In the genomic region with DNA sequence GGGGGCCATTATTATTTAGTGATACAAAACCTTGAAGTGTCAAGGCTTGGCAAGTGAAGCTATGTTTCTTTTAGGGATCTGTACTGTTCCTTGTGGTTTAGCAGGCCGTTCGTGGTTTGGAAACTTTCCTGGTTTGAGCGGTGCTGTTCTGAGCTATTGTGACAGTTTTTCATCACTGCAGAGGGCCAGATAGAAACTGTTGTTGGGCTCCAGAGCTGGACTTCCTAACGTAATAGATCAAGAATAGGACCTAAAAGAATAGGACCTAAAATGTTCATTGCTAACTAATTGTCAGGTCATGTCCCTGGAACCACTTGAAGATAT, we compare ENCODE assay signal across 8 mouse cellular contexts. TPM values are rescaled to one million over a fixed set of nuclear protein-coding genes. Genes with fewer than 3 reads are reported as not detected.
A peak's percentile ranks its signal among the peaks of the same experiment; 100 is the strongest.
DNase-seq lines count a peak whose midpoint lies in the region; ATAC-seq and TF ChIP-seq lines count a peak whose summit lies in the region.

No protein-coding gene starts in this region.

- peak overlapping the region; percentile 76 for H3K4me3 ChIP-seq in kidney, embryonic 15.5 days (replicated peaks)
- H3K4me3 ChIP-seq in cortical plate, adult 2 months (ENCODE audit: insufficient read depth, low read length) = peak overlapping the region; percentile 67
- peak overlapping the region; percentile 65 for H3K4me3 ChIP-seq in intestine, embryonic 15.5 days (replicated peaks)
- peak overlapping the region; percentile 70 for H3K4me3 ChIP-seq in midbrain, postnatal 0 days (ENCODE audit: low read depth, low read length)

- H3K4me2 ChIP-seq in kidney, embryonic 15.5 days = peak overlapping the region; percentile 73
- H3K4me2 ChIP-seq in intestine, embryonic 15.5 days (replicated peaks) = peak overlapping the region; percentile 57
- H3K4me2 ChIP-seq in midbrain, postnatal 0 days (ENCODE audit: low read depth, low read length, poor library complexity, severe bottlenecking) = peak overlapping the region; percentile 86

- peaks cover 13% of the 10 kb centered on the region for H3K4me1 ChIP-seq in kidney, embryonic 15.5 days
- no peaks in the 10 kb centered on the region; the same call in 1 of the 2 replicates for H3K4me1 ChIP-seq in cortical plate, adult 2 months (ENCODE audit: control insufficient read depth, insufficient read depth, low read length)
- 0 out of 2 replicates have a peak, but pooled peaks cover 3% of the 10 kb centered on the region for H3K4me1 ChIP-seq in intestine, embryonic 15.5 days (replicated peaks)
- no peaks in the 10 kb centered on the region for H3K4me1 ChIP-seq in midbrain, postnatal 0 days (ENCODE audit: insufficient read depth, low read length)

- H3K9me3 ChIP-seq in kidney, embryonic 15.5 days (replicated peaks) = no peaks in the 10 kb centered on the region
- no peaks in the 10 kb centered on the region for H3K9me3 ChIP-seq in intestine, embryonic 15.5 days
- no peaks in the 10 kb centered on the region for H3K9me3 ChIP-seq in midbrain, postnatal 0 days (ENCODE audit: low read length)

- H3K9ac ChIP-seq in kidney, embryonic 15.5 days = peak overlapping the region; percentile 53
- H3K9ac ChIP-seq in intestine, embryonic 15.5 days = peak overlapping the region; percentile 47
- peak overlapping the region; percentile 48 for H3K9ac ChIP-seq in midbrain, postnatal 0 days (replicated peaks; ENCODE audit: low read length, poor library complexity, severe bottlenecking)

- no peak for TF ChIP-seq CTCF in cortical plate, adult 2 months (IDR thresholded peaks at IDR 0.05; ENCODE audit: extremely low read depth, insufficient read depth, low read length)
- no peak for TF ChIP-seq CTCF in midbrain, postnatal 0 days (IDR thresholded peaks at IDR 0.05)

- no peak for DNase-seq in kidney, postnatal 10 days
- DNase-seq in midbrain, postnatal 0 days (ENCODE audit: low spot score) = no peak
- DNase-seq in spleen, postnatal 4 days (ENCODE audit: low spot score in 2 of 2) = no peak
- DNase-seq in adrenal gland, adult (ENCODE audit: inconsistent age in 2 of 2, low spot score in 1 of 2) = no peak
- DNase-seq in c-Kit-positive CD71-positive TER-119-positive erythroid progenitor cells, embryonic 14.5 days (ENCODE audit: low spot score) = no peak

- ATAC-seq in kidney, embryonic 15.5 days (replicated peaks; ENCODE audit: low FRiP score) = no peak
- 0 out of 2 replicates have a peak, but pooled peaks have one; percentile 1 for ATAC-seq in intestine, embryonic 15.5 days
- no peak; the same call in 1 of the 2 replicates for ATAC-seq in midbrain, postnatal 0 days (ENCODE audit: low FRiP score)

- TF ChIP-seq POLR2A in cortical plate, adult 2 months (IDR thresholded peaks at IDR 0.05; ENCODE audit: extremely low read depth, insufficient read depth, low read length) = no peak

- H3K27ac ChIP-seq in kidney, embryonic 15.5 days = peak overlapping the region; percentile 65; the same call in 1 of the 2 replicates
- no peak overlapping the region for H3K27ac ChIP-seq in cortical plate, adult 2 months (ENCODE audit: insufficient read depth, low read length)
- peak overlapping the region; percentile 18; the same call in 1 of the 2 replicates for H3K27ac ChIP-seq in intestine, embryonic 15.5 days
- H3K27ac ChIP-seq in midbrain, postnatal 0 days (ENCODE audit: low read depth, low read length) = no peak overlapping the region

- under 1% methylated on average over 4 of the region's 4 CpGs for WGBS in kidney, embryonic 15.5 days
- WGBS in intestine, embryonic 15.5 days = 0% methylated on average over 4 of the region's 4 CpGs
- 1% methylated on average over 4 of the region's 4 CpGs for WGBS in midbrain, postnatal 0 days

- H3K36me3 ChIP-seq in kidney, embryonic 15.5 days = peaks cover 22% of the 10 kb centered on the region
- no peaks in the 10 kb centered on the region for H3K36me3 ChIP-seq in intestine, embryonic 15.5 days
- H3K36me3 ChIP-seq in midbrain, postnatal 0 days (ENCODE audit: insufficient read depth, low read length) = no peaks in the 10 kb centered on the region

- H3K27me3 ChIP-seq in kidney, embryonic 15.5 days = no peaks in the 10 kb centered on the region
- H3K27me3 ChIP-seq in intestine, embryonic 15.5 days (replicated peaks) = no peaks in the 10 kb centered on the region
- H3K27me3 ChIP-seq in midbrain, postnatal 0 days (ENCODE audit: insufficient read depth, low read length) = no peaks in the 10 kb centered on the region

RNA-seq across cellular contexts. Expression of gene Zgrf1, which starts 0.4 kb away (rescaled TPM):
- polyA plus RNA-seq in kidney, embryonic 15.5 days (2015; fragmentation: Nextera tagmentation; extraction: Ambion mirVana) = 9.2 and 10.8 TPM in 2 replicates
- polyA plus RNA-seq in cortical plate, adult 2 months (2012; rRNA removed) = 6.3 and 6.8 TPM in 2 replicates
- polyA plus RNA-seq in intestine, embryonic 15.5 days (2015; fragmentation: Nextera tagmentation; extraction: Ambion mirVana) = 5.2 and 5.4 TPM in 2 replicates
- 2.0 and 3.3 TPM in 2 replicates for total RNA-seq in midbrain, postnatal 0 days (2014; rRNA removed)
- polyA plus RNA-seq in midbrain, postnatal 0 days (2015; fragmentation: Nextera tagmentation; extraction: Ambion mirVana) = 1.3 and 1.9 TPM in 2 replicates

RNA-seq across cellular contexts. Expression of gene Larp7, which starts 0.5 kb away (rescaled TPM):
- 64.6 and 66.3 TPM in 2 replicates for polyA plus RNA-seq in kidney, embryonic 15.5 days (2015; fragmentation: Nextera tagmentation; extraction: Ambion mirVana)
- 13.1 and 13.8 TPM in 2 replicates for polyA plus RNA-seq in cortical plate, adult 2 months (2012; rRNA removed)
- polyA plus RNA-seq in intestine, embryonic 15.5 days (2015; fragmentation: Nextera tagmentation; extraction: Ambion mirVana) = 48.5 and 53.3 TPM in 2 replicates
- total RNA-seq in midbrain, postnatal 0 days (2014; rRNA removed) = 9.0 and 14.0 TPM in 2 replicates
- 27.6 and 31.8 TPM in 2 replicates for polyA plus RNA-seq in midbrain, postnatal 0 days (2015; fragmentation: Nextera tagmentation; extraction: Ambion mirVana)

RNA-seq across cellular contexts. Expression of gene Ank2, which starts 54.5 kb away (rescaled TPM):
- polyA plus RNA-seq in kidney, embryonic 15.5 days (2015; fragmentation: Nextera tagmentation; extraction: Ambion mirVana) = 11.1 and 12.2 TPM in 2 replicates
- 348 and 352 TPM in 2 replicates for polyA plus RNA-seq in cortical plate, adult 2 months (2012; rRNA removed)
- polyA plus RNA-seq in intestine, embryonic 15.5 days (2015; fragmentation: Nextera tagmentation; extraction: Ambion mirVana) = 24.9 and 25.3 TPM in 2 replicates
- total RNA-seq in midbrain, postnatal 0 days (2014; rRNA removed) = 623 and 716 TPM in 2 replicates
- polyA plus RNA-seq in midbrain, postnatal 0 days (2015; fragmentation: Nextera tagmentation; extraction: Ambion mirVana) = 155 and 200 TPM in 2 replicates

Comparison
In these comparisons a context has a peak if more than half of its experiments do, and no peak if none do; other contexts are left out.
1. H3K27ac ChIP-seq: peak in kidney, embryonic 15.5 days (single experiment) and intestine, embryonic 15.5 days (single experiment); none in cortical plate, adult 2 months (single experiment) and midbrain, postnatal 0 days (single experiment).
2. Peak in every context shown above with its lines, with median percentiles within 50 percentile points of each other: H3K4me2 ChIP-seq, H3K4me3 ChIP-seq and H3K9ac ChIP-seq.